Mouse (Mus musculus) limb, embryonic 12.5 days (tissue): ENCODE results near the gene Fxyd1. TPM values are rescaled to one million over a fixed set of nuclear protein-coding genes. Genes with fewer than 3 reads are reported as not detected.
A peak's percentile ranks its signal among the peaks of the same experiment; 100 is the strongest.

Experiments used
- ATAC-seq: fragments of 200-750 bp; cut with Nextera tagmentation; 2 replicates; pipeline ENCODE4 v1.8.0; 2017; ENCODE audit warnings: low read depth, moderate TSS enrichment; ENCODE audit not compliant: insufficient number of reproducible peaks, insufficient read depth, low FRiP score, low TSS enrichment
- H3K27ac ChIP-seq: fragments of 300-500 bp; sonication (generic); 2 replicates; pipeline ENCODE4 v1.5.1; 2016; ENCODE audit warnings: mild to moderate bottlenecking, moderate library complexity
- H3K27me3 ChIP-seq: fragments of 300-500 bp; sonication (generic); 2 replicates; pipeline ENCODE4 v1.6.1; 2016; ENCODE audit warnings: mild to moderate bottlenecking, moderate library complexity
- H3K36me3 ChIP-seq: fragments of 300-500 bp; sonication (generic); 2 replicates; pipeline ENCODE4 v1.6.1; 2016; ENCODE audit warnings: mild to moderate bottlenecking, moderate library complexity
- H3K4me1 ChIP-seq: fragments of 300-500 bp; sonication (generic); replicated peaks from 2 replicates; pipeline ENCODE4 v1.6.1; 2016
- H3K4me2 ChIP-seq: fragments of 300-500 bp; sonication (generic); 2 replicates; pipeline ENCODE4 v1.6.1; 2016; ENCODE audit warnings: mild to moderate bottlenecking, moderate library complexity
- H3K4me3 ChIP-seq: fragments of 300-500 bp; sonication (generic); replicated peaks from 2 replicates; pipeline ENCODE4 v1.5.1; 2016; ENCODE audit warnings: mild to moderate bottlenecking
- H3K9ac ChIP-seq: fragments of 300-500 bp; sonication (generic); replicated peaks from 2 replicates; pipeline ENCODE4 v1.6.1; 2016; ENCODE audit warnings: mild to moderate bottlenecking, moderate library complexity
- H3K9me3 ChIP-seq: fragments of 300-500 bp; sonication (generic); 2 replicates; pipeline ENCODE4 v1.6.1; 2016; ENCODE audit warnings: mild to moderate bottlenecking, moderate library complexity
- WGBS: fragments of 180-500 bp; shearing (Covaris S2); methylation state at CpG from one replicate; pipeline ENCODE4 v1.1.7; 2016; 5-methylcytosine and 5-hydroxymethylcytosine counted together
- polyA plus RNA-seq: library from polyadenylated mRNA; unstranded; fragments of >200 nt; fragmentation: Nextera tagmentation; extraction: Ambion mirVana; gene quantifications from 2 replicates; pipeline ENCODE4 v1.2.1, GENCODE M21; 2016

Gene Fxyd1
- polyA plus RNA-seq, 1 experiment from 2014 or later = 28.2 TPM

- ATAC-seq = no peak
- no peak overlapping the region for H3K27ac ChIP-seq
Measured at GRCm38 (mm10) chr7:31059919-31060620, 3.1 kb upstream of the Fxyd1 start.

GRCm38 (mm10) chr7:31059108-31059507, 2.1 kb upstream of the Fxyd1 start, which contains the start of gene Lgi4:
Gene Lgi4, plus strand, starts transcription at chr7:31059342.
- Histone ChIP-seq H3K27ac (no peak within 1 kb of the TSS), H3K9me3 (no peaks in the 10 kb centered on the region), H3K9ac (no peak within 1 kb of the TSS; the same call in 1 of the 2 replicates), H3K4me1 (peaks cover 20% of the 10 kb centered on the region), H3K27me3 (peaks cover 8% of the 10 kb centered on the region), H3K4me2 (no peak within 1 kb of the TSS), H3K36me3 (no peaks in the 10 kb centered on the region), H3K4me3 (no peak within 1 kb of the TSS)
- 3% methylated on average over 2 of the region's 2 CpGs for WGBS
- ATAC-seq = 0 out of 2 replicates have a peak, but pooled peaks have one; percentile 27

More at GRCm38 (mm10) chr7:31059919-31060620, 3.1 kb upstream of the Fxyd1 start:
- Histone ChIP-seq H3K4me1 (peaks cover 11% of the 10 kb centered on the region), H3K9me3 (no peaks in the 10 kb centered on the region), H3K4me3 (no peak overlapping the region), H3K27me3 (no peaks in the 10 kb centered on the region), H3K9ac (no peak overlapping the region; the same call in 1 of the 2 replicates), H3K36me3 (no peaks in the 10 kb centered on the region), H3K4me2 (no peak overlapping the region)
- 64% methylated on average over 11 of the region's 11 CpGs for WGBS

- no peak overlapping the region for H3K9ac ChIP-seq
- H3K4me3 ChIP-seq = no peak overlapping the region
- H3K4me2 ChIP-seq = no peak overlapping the region
- no peaks in the 10 kb centered on the region for H3K9me3 ChIP-seq
- no peak for ATAC-seq
- no peak overlapping the region for H3K27ac ChIP-seq
- H3K36me3 ChIP-seq = no peaks in the 10 kb centered on the region
- H3K27me3 ChIP-seq = peaks cover 17% of the 10 kb centered on the region
- peaks cover 29% of the 10 kb centered on the region for H3K4me1 ChIP-seq
- WGBS = 83% methylated on average over 6 of the region's 6 CpGs
Measured at GRCm38 (mm10) chr7:31058211-31058610, 1.2 kb upstream of the Fxyd1 start.

- Histone ChIP-seq H3K9ac (no peak overlapping the region), H3K36me3 (no peaks in the 10 kb centered on the region), H3K9me3 (no peaks in the 10 kb centered on the region), H3K27ac (no peak overlapping the region), H3K4me2 (no peak overlapping the region), H3K4me3 (no peak overlapping the region), H3K4me1 (peaks cover 34% of the 10 kb centered on the region), H3K27me3 (peaks cover 22% of the 10 kb centered on the region)
- 60% methylated on average over 5 of the region's 5 CpGs for WGBS
- no peak for ATAC-seq
Measured at GRCm38 (mm10) chr7:31057730-31058129, 731 bp upstream of the Fxyd1 start.

DNA sequence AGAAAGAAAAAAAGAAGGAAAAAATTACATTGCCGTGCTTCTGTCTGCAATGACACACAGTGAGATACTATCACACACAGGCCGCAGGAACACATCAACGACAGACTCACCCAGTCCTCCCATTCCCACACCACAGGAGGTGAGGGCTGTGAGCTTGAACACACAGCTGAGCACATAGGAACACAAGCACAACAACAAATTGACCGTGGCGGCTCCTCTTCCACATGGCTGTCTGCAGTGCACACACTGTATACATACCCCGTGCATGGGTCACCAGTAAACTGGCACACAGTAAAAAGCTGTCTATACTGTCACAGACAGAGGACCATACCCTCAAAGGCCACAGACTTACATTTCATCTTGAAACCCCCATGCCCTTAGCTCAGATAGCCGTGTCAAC, 551 bp downstream of the Fxyd1 start:
- Histone ChIP-seq H3K4me1 (peaks cover 47% of the 10 kb centered on the region), H3K9me3 (no peaks in the 10 kb centered on the region)
- WGBS = 74% methylated on average over 7 of the region's 7 CpGs

GRCm38 (mm10) chr7:31055883-31056282, 1.1 kb downstream of the Fxyd1 start:
- ATAC-seq = no peak
- 22% methylated on average over 3 of the region's 4 CpGs for WGBS

More for the DNA sequence above, 551 bp downstream of the Fxyd1 start:
- H3K4me2 ChIP-seq = no peak overlapping the region
- no peaks in the 10 kb centered on the region for H3K36me3 ChIP-seq
- H3K9ac ChIP-seq = no peak overlapping the region
- H3K27me3 ChIP-seq = peaks cover 35% of the 10 kb centered on the region
- H3K4me3 ChIP-seq = no peak overlapping the region
- no peak overlapping the region for H3K27ac ChIP-seq
- ATAC-seq = no peak

GRCm38 (mm10) chr7:31055354-31055824, 1.6 kb downstream of the Fxyd1 start:
- Histone ChIP-seq H3K4me3 (peak overlapping the region; percentile 24), H3K4me2 (peak overlapping the region; percentile 48), H3K27ac (peak overlapping the region; percentile 54; the same call in 1 of the 2 replicates), H3K9ac (0 out of 2 replicates have a peak overlapping the region, but pooled peaks have one; percentile 4), H3K4me1 (peaks cover 56% of the 10 kb centered on the region), H3K36me3 (no peaks in the 10 kb centered on the region), H3K9me3 (no peaks in the 10 kb centered on the region), H3K27me3 (peaks cover 46% of the 10 kb centered on the region)
- 4% methylated on average over 10 of the region's 10 CpGs for WGBS
- ATAC-seq = peak; percentile 69

More at GRCm38 (mm10) chr7:31055883-31056282, 1.1 kb downstream of the Fxyd1 start:
- Histone ChIP-seq H3K9me3 (no peaks in the 10 kb centered on the region), H3K27me3 (peaks cover 41% of the 10 kb centered on the region), H3K9ac (0 out of 2 replicates have a peak overlapping the region, but pooled peaks have one; percentile 4), H3K36me3 (no peaks in the 10 kb centered on the region), H3K4me1 (peaks cover 53% of the 10 kb centered on the region), H3K27ac (peak overlapping the region; percentile 54; the same call in 1 of the 2 replicates), H3K4me3 (no peak overlapping the region), H3K4me2 (peak overlapping the region; percentile 48)

DNA sequence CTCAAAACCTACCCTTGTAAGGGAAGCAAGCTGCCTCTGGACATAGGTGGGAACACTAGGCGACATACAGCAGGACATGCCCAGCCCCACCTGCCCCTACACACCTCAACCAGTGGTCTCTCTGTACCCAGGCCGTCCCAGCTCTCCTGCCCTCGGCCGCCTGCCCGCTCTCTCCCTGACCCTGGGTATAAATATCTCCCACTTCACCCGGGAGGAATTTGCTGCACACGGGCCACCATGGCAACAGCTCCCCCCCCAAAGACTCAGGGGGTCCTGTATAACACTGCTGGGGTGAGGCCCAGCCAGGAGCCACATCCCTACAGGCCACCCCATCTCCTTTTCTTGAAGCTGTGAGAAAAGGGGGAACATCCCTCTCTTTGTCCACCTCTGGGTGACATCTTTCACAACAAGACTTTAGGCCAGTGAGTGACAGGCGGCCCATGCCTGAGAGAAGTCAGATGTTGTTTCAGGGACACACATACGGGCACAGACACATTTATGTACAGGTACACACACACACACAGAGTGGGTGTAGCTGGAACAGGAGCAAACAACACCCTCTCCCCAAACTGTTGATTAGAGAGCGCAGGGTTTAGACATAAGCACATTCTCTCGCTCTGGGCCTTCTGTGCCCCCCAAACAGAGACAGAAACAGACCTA, 2.2 kb downstream of the Fxyd1 start:
- 48% methylated on average over 11 of the region's 11 CpGs for WGBS
- Histone ChIP-seq H3K27ac (peak overlapping the region; percentile 54; the same call in 1 of the 2 replicates), H3K9me3 (no peaks in the 10 kb centered on the region), H3K4me1 (peaks cover 62% of the 10 kb centered on the region), H3K36me3 (no peaks in the 10 kb centered on the region), H3K4me2 (peak overlapping the region; percentile 48), H3K9ac (no peak overlapping the region), H3K27me3 (peaks cover 52% of the 10 kb centered on the region), H3K4me3 (peak overlapping the region; percentile 24; the same call in 1 of the 2 replicates)
- ATAC-seq = peak; percentile 6; the same call in 1 of the 2 replicates

- peaks cover 60% of the 10 kb centered on the region for H3K27me3 ChIP-seq
- no peak overlapping the region for H3K4me3 ChIP-seq
- H3K9ac ChIP-seq = no peak overlapping the region
- no peak overlapping the region for H3K27ac ChIP-seq
- no peak for ATAC-seq
- peaks cover 66% of the 10 kb centered on the region for H3K4me1 ChIP-seq
- no peaks in the 10 kb centered on the region for H3K9me3 ChIP-seq
- H3K36me3 ChIP-seq = no peaks in the 10 kb centered on the region
- 30% methylated on average over 10 of the region's 10 CpGs for WGBS
- peak overlapping the region; percentile 48 for H3K4me2 ChIP-seq
Measured at GRCm38 (mm10) chr7:31053882-31054447, 3.0 kb downstream of the Fxyd1 start.

GRCm38 (mm10) chr7:31052636-31053434, 4.2 kb downstream of the Fxyd1 start:
- Histone ChIP-seq H3K4me1 (peaks cover 64% of the 10 kb centered on the region), H3K9ac (0 out of 2 replicates have a peak overlapping the region, but pooled peaks have one; percentile 12), H3K4me2 (peak overlapping the region; percentile 52), H3K27me3 (peaks cover 71% of the 10 kb centered on the region), H3K27ac (no peak overlapping the region), H3K4me3 (peak overlapping the region; percentile 28), H3K9me3 (no peaks in the 10 kb centered on the region), H3K36me3 (no peaks in the 10 kb centered on the region)
- 2% methylated on average over 34 of the region's 34 CpGs for WGBS
- ATAC-seq = no peak
